Mouse (Mus musculus): ENCODE data around the gene H2al1b. TPM values are rescaled to one million over a fixed set of nuclear protein-coding genes. Genes with fewer than 3 reads are reported as not detected.
"Not testable (repeated sequence)": the region's sequence is repeated elsewhere in the genome, so short reads cannot be mapped to it uniquely, and the experiment has no call there.

H2al1b gene
- polyA plus RNA-seq, 1 experiment, result not detected

DNA sequence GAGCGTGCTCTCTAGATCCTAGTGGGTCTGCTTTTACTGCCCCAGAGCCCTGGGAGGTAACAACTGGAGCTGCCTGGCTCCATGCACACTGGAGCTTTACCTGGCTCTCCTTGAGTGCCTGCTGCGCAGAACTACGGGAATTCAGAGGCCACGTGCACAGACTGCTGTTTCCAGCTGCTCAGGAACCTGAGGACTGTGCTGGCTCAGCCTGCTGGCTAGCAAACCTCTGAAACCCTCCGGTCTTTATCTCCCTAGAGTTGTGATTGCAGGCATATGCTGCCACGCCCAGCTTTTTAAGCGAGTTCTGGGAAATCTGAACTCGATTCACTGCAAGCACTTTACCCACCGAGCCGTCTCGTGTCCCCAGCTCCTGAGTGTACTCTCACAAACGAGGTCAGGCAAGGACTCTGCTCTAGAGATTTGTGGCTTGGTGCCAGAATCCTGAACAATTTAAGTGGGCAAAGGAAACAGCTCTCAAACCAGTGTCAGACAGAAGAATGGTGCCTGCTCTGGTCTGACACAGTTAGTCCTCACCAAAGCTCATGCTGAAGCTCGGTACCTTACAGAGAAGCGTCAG, 13.8 kb upstream of the H2al1b start:
- H3K4me3 ChIP-seq (replicated peaks), result no peak overlapping the region
- peaks cover 32% of the 10 kb centered on the region for H3K27me3 ChIP-seq (replicated peaks)
- peaks cover 36% of the 10 kb centered on the region for H3K9me3 ChIP-seq
- TF ChIP-seq GATA1 (IDR thresholded peaks at IDR 0.05; ENCODE audit: borderline replicate concordance, low read length), result no peak
- no peak for TF ChIP-seq FLI1 (IDR thresholded peaks at IDR 0.05; ENCODE audit: low read length)
- H3K36me3 ChIP-seq (replicated peaks; ENCODE audit: low read length), result no peaks in the 10 kb centered on the region
- H3K4me1 ChIP-seq, result no peaks in the 10 kb centered on the region

- no peaks in the 10 kb centered on the region for H3K36me3 ChIP-seq (replicated peaks; ENCODE audit: low read length)
Measured at GRCm38 (mm10) chrX:11289244-11289643, 13.0 kb upstream of the H2al1b start.

DNA sequence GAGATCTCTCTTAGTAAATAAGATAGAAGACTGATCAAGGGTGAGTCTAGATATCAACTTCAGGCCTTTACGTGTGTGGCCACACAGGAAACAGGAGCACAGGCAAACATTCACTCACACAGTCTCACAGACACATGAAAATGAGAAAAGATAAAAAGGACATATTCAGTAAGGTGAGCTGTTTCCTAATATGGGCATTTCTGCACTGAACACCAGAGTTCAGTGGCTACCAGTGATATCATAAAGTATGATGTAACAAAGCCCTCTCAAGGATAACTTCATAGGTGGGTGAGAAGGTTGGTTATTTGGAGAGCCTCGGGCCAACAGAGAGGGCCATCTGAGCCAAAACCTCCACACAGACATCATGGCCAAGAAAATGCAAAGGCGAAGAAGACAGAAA, 3.3 kb upstream of the H2al1b start, which contains the start of gene H2al1a:
H2al1a (plus strand) TSS at position 301 of the 400 bp plus-strand sequence.
- not testable (repeated sequence) for H3K36me3 ChIP-seq (replicated peaks; ENCODE audit: low read length); H3K27me3 ChIP-seq (replicated peaks); H3K4me3 ChIP-seq (replicated peaks); H3K9me3 ChIP-seq; H3K4me1 ChIP-seq

More at GRCm38 (mm10) chrX:11289244-11289643, 13.0 kb upstream of the H2al1b start:
- no peak overlapping the region for H3K4me3 ChIP-seq (replicated peaks)
- TF ChIP-seq FLI1 (IDR thresholded peaks at IDR 0.05; ENCODE audit: low read length) (no peak), GATA1 (IDR thresholded peaks at IDR 0.05; ENCODE audit: borderline replicate concordance, low read length) (no peak)
- H3K27me3 ChIP-seq (replicated peaks), result peaks cover 36% of the 10 kb centered on the region
- peaks cover 29% of the 10 kb centered on the region for H3K9me3 ChIP-seq
- no peaks in the 10 kb centered on the region for H3K4me1 ChIP-seq

GRCm38 (mm10) chrX:11305355-11305754, 3.1 kb downstream of the H2al1b start, which contains the start of gene H2al1c:
H2al1c (plus strand) TSS chrX:11305655.
- H3K36me3 ChIP-seq (replicated peaks; ENCODE audit: low read length); H3K27me3 ChIP-seq (replicated peaks); H3K9me3 ChIP-seq; H3K4me1 ChIP-seq; H3K4me3 ChIP-seq (replicated peaks): not testable (repeated sequence)

DNA sequence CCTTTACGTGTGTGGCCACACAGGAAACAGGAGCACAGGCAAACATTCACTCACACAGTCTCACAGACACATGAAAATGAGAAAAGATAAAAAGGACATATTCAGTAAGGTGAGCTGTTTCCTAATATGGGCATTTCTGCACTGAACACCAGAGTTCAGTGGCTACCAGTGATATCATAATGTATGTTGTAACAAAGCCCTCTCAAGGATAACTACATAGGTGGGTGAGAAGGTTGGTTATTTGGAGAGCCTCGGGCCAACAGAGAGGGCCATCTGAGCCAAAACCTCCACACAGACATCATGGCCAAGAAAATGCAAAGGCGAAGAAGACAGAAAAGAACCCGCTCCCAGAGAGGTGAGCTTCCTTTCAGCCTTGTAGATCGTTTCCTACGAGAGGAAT, 6.3 kb downstream of the H2al1b start, which contains the start of gene H2al1d:
H2al1d (plus strand) TSS at position 301 of the 400 bp plus-strand sequence.
- H3K36me3 ChIP-seq (replicated peaks; ENCODE audit: low read length); H3K4me3 ChIP-seq (replicated peaks); H3K9me3 ChIP-seq; H3K4me1 ChIP-seq; H3K27me3 ChIP-seq (replicated peaks): not testable (repeated sequence)

DNA sequence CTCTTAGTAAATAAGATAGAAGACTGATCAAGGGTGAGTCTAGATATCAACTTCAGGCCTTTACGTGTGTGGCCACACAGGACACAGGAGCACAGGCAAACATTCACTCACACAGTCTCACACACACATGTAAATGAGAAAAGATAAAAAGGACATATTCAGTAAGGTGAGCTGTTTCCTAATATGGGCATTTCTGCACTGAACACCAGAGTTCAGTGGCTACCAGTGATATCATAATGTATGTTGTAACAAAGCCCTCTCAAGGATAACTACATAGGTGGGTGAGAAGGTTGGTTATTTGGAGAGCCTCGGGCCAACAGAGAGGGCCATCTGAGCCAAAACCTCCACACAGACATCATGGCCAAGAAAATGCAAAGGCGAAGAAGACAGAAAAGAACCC, 9.4 kb downstream of the H2al1b start, which contains the start of gene H2al1e:
H2al1e (plus strand) TSS at position 301 of the 400 bp plus-strand sequence.
- not testable (repeated sequence) for H3K4me1 ChIP-seq; H3K9me3 ChIP-seq; H3K4me3 ChIP-seq (replicated peaks)

GRCm38 (mm10) chrX:11314858-11315257, 12.6 kb downstream of the H2al1b start, which contains the start of gene H2al1f:
H2al1f (plus strand) TSS chrX:11315158.
- not testable (repeated sequence) for H3K27me3 ChIP-seq (replicated peaks); H3K4me1 ChIP-seq; H3K36me3 ChIP-seq (replicated peaks; ENCODE audit: low read length); H3K4me3 ChIP-seq (replicated peaks); H3K9me3 ChIP-seq

More for the DNA sequence above, 9.4 kb downstream of the H2al1b start, which contains the start of gene H2al1e:
- H3K36me3 ChIP-seq (replicated peaks; ENCODE audit: low read length); H3K27me3 ChIP-seq (replicated peaks): not testable (repeated sequence)

DNA sequence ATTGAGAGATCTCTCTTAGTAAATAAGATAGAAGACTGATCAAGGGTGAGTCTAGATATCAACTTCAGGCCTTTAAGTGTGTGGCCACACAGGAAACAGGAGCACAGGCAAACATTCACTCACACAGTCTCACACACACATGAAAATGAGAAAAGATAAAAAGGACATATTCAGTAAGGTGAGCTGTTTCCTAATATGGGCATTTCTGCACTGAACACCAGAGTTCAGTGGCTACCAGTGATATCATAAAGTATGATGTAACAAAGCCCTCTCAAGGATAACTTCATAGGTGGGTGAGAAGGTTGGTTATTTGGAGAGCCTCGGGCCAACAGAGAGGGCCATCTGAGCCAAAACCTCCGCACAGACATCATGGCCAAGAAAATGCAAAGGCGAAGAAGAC, 15.7 kb downstream of the H2al1b start, which contains the start of gene H2al1g:
H2al1g (plus strand) TSS at position 301 of the 400 bp plus-strand sequence.
- H3K27me3 ChIP-seq (replicated peaks); H3K4me1 ChIP-seq; H3K9me3 ChIP-seq: not testable (repeated sequence)

DNA sequence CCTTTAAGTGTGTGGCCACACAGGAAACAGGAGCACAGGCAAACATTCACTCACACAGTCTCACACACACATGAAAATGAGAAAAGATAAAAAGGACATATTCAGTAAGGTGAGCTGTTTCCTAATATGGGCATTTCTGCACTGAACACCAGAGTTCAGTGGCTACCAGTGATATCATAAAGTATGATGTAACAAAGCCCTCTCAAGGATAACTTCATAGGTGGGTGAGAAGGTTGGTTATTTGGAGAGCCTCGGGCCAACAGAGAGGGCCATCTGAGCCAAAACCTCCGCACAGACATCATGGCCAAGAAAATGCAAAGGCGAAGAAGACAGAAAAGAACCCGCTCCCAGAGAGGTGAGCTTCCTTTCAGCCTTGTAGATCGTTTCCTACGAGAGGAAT, 19.0 kb downstream of the H2al1b start, which contains the start of gene H2al1h:
H2al1h (plus strand) TSS at position 301 of the 400 bp plus-strand sequence.
- H3K4me1 ChIP-seq; H3K36me3 ChIP-seq (replicated peaks; ENCODE audit: low read length); H3K9me3 ChIP-seq; H3K4me3 ChIP-seq (replicated peaks); H3K27me3 ChIP-seq (replicated peaks): not testable (repeated sequence)

More for the DNA sequence above, 15.7 kb downstream of the H2al1b start, which contains the start of gene H2al1g:
- not testable (repeated sequence) for H3K36me3 ChIP-seq (replicated peaks; ENCODE audit: low read length); H3K4me3 ChIP-seq (replicated peaks)

DNA sequence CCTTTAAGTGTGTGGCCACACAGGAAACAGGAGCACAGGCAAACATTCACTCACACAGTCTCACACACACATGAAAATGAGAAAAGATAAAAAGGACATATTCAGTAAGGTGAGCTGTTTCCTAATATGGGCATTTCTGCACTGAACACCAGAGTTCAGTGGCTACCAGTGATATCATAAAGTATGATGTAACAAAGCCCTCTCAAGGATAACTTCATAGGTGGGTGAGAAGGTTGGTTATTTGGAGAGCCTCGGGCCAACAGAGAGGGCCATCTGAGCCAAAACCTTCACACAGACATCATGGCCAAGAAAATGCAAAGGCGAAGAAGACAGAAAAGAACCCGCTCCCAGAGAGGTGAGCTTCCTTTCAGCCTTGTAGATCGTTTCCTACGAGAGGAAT, 22.1 kb downstream of the H2al1b start, which contains the start of gene H2al1i:
H2al1i (plus strand) TSS at position 301 of the 400 bp plus-strand sequence.
- not testable (repeated sequence) for H3K4me1 ChIP-seq; H3K4me3 ChIP-seq (replicated peaks); H3K36me3 ChIP-seq (replicated peaks; ENCODE audit: low read length); H3K9me3 ChIP-seq; H3K27me3 ChIP-seq (replicated peaks)

GRCm38 (mm10) chrX:11327522-11327921, 25.3 kb downstream of the H2al1b start, which contains the start of gene H2al1j:
H2al1j (plus strand) TSS chrX:11327822.
- H3K27me3 ChIP-seq (replicated peaks); H3K4me3 ChIP-seq (replicated peaks); H3K36me3 ChIP-seq (replicated peaks; ENCODE audit: low read length); H3K9me3 ChIP-seq; H3K4me1 ChIP-seq: not testable (repeated sequence)
